Mouse (Mus musculus) embryo, embryonic 9.5 days (tissue): Measurements from ENCODE around the gene Fbn1.

Experiments
- DNase-seq: peaks from one replicate; pipeline ENCODE4 v3.0.0-alpha.2; 2017; ENCODE audit errors: extremely low spot score

Gene Fbn1

GRCm38 (mm10) chr2:125394428-125395101 is 113.2 kb downstream of the Fbn1 start:
- no peak for DNase-seq

- no peak for DNase-seq
Measured at GRCm38 (mm10) chr2:125391582-125391981, 116.2 kb downstream of the Fbn1 start.

- DNase-seq, result no peak
Measured at GRCm38 (mm10) chr2:125389796-125390195, 118.0 kb downstream of the Fbn1 start.

- DNase-seq, result no peak
Measured at GRCm38 (mm10) chr2:125386221-125386965, 121.4 kb downstream of the Fbn1 start.

- no peak for DNase-seq
Measured at GRCm38 (mm10) chr2:125384941-125385340, 122.9 kb downstream of the Fbn1 start.

GRCm38 (mm10) chr2:125384415-125384814 is 123.4 kb downstream of the Fbn1 start:
- no peak for DNase-seq

GRCm38 (mm10) chr2:125383273-125383641 is 124.5 kb downstream of the Fbn1 start:
- no peak for DNase-seq

- DNase-seq, result no peak
Measured at GRCm38 (mm10) chr2:125382613-125383272, 125.0 kb downstream of the Fbn1 start.

GRCm38 (mm10) chr2:125380086-125380485 is 127.7 kb downstream of the Fbn1 start:
- no peak for DNase-seq

GRCm38 (mm10) chr2:125379206-125379605 is 128.6 kb downstream of the Fbn1 start:
- no peak for DNase-seq

GRCm38 (mm10) chr2:125375926-125376325 is 131.9 kb downstream of the Fbn1 start:
- no peak for DNase-seq

- DNase-seq, result no peak
Measured at GRCm38 (mm10) chr2:125375301-125375700, 132.5 kb downstream of the Fbn1 start.

GRCm38 (mm10) chr2:125369666-125370065 is 138.1 kb downstream of the Fbn1 start:
- no peak for DNase-seq

GRCm38 (mm10) chr2:125368616-125369015 is 139.2 kb downstream of the Fbn1 start:
- DNase-seq, result no peak

- DNase-seq, result no peak
Measured at GRCm38 (mm10) chr2:125361661-125362060, 146.1 kb downstream of the Fbn1 start.

GRCm38 (mm10) chr2:125356486-125356885 is 151.3 kb downstream of the Fbn1 start:
- no peak for DNase-seq

- no peak for DNase-seq
Measured at GRCm38 (mm10) chr2:125356068-125356467, 151.7 kb downstream of the Fbn1 start.

GRCm38 (mm10) chr2:125355216-125355971 is 152.4 kb downstream of the Fbn1 start:
- no peak for DNase-seq

- DNase-seq, result no peak
Measured at GRCm38 (mm10) chr2:125354587-125354986, 153.2 kb downstream of the Fbn1 start.

- DNase-seq, result no peak
Measured at GRCm38 (mm10) chr2:125349144-125349543, 158.6 kb downstream of the Fbn1 start.

- no peak for DNase-seq
Measured at GRCm38 (mm10) chr2:125342181-125342950, 165.4 kb downstream of the Fbn1 start.
